Mouse (Mus musculus): ENCODE measurements around the gene Krt14. TPM values are rescaled to one million over a fixed set of nuclear protein-coding genes. Genes with fewer than 3 reads are reported as not detected.

Gene Krt14
- total RNA-seq, 2 experiments from 2014 or later: not detected

DNA sequence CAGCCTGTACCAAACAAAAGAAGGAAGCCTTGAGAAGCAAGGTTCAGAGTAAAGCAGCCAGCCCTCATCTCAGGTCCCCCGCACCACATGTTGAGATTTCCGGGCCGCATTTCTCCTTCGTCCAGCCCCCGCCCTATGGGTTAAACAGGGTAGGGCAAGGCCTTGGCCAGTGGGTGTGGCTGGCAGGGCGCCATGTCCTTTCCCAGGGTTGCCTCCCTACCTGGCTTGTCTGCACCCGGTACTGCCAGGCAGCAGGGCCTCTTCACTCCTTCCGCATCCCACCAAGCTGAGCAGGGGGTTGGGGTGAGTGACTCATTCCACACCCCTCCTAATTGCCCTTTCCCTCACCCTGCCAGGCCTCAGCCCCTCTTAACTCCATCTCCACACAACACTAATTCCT, 39.3 kb downstream of the Krt14 start:
- no peak for DNase-seq (ENCODE audit: low spot score)

DNA sequence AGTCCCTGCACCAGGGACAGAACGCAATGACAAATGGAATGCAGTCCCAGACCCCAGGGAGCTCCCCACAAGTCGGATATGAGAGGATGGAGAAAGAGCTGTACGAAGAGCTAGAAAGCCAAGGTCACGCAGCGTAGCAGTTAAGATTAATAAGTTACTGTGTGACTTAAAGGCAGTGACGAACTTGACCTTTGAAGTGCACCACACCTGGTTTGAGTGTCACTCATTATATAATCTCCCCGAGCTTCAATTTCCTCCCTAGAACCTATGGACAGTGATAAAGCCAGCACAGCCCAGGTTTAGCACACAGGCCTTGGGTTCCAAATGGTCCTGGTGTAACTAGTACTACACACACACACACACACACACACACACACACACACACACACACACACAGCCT, 43.0 kb downstream of the Krt14 start:
- no peak for DNase-seq (ENCODE audit: low spot score)

DNA sequence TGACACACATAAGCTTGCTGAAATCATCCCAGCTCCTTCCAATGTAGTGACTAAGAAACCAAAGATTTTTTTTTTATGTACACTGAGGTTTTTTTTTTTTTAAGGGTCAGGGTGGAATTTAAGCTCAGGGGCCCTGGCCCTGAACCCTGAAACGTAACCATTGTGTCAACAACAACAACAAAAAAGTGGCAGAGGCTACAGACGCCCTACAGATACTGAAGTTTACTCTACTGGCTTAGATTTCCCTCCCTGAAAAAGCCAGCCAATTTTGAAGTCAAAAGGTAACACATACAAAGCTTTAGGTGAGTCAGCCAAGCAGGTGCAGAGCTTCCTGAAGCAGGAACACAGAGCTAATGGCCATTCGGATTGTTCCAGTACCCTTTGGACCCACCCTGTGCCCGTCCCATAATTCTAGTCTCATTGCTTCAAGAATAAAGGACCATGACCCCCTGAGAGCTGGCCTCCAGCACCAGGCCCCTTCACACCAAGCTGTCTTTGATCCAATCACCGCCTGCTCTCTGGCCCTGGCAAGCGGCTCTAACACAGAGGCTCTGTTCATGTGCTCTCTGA, 49.4 kb downstream of the Krt14 start:
- no peak for DNase-seq (ENCODE audit: low spot score)

DNA sequence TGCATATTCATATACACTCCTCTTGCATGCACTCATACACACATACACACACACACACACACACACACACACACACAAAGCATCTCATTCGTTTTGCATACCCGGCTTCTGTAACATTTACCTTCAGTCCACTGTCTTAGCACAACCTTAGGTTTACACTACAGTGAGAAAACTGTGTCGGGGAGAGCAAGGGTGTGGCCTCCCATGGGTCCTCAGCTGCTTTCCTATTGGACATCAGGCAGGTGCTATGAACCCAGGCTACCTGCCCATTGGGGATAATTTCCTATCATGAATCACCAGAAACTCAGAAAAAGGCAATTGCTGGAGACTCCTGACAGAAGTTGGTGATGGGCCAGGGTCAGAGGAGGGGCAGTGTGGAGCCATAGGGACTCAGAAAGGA, 50.0 kb downstream of the Krt14 start:
- DNase-seq (ENCODE audit: low spot score): no peak

DNA sequence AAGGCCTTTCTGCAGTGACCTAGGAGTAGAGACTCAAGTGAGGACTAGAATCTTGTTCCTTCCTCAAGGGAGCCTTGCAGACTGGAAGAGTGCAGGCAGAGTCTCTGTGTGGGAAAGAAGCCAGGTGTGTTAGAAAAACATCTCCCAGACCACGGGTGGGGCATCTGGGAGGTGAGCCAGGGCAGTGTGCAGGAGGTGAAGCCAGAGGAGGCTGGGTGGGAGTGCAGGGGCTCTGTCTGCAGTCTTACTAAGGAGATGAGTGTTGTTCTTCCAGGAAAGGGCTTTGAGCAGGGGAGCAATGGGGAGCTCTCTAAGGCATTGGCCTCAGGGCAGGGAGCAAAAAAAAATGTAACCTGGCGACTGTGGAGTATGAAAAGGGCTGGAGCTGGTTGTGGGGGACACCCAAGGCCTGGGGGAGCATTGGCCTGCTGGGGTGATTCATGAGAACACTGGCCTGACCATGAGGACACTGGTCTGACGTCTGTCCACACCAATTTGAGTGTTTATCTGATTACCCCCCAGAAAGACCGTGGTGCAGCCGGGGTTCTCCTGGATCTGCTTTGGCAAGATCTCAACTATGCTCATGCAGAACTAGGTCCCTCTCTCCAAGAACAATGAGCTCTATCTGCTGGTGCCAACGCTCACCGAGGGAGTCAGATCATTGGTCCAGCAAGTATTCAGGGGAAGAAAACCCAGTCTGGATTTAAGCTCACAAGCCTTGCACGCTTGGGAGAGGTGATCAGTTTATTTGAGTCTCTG, 51.7 kb downstream of the Krt14 start:
- DNase-seq (ENCODE audit: low spot score): no peak

Other genes with a start within 250 kb of the Krt14 start
- gene Krtap29-1, start 228.5 kb downstream of the Krt14 start, total RNA-seq (2021): not detected
- not detected for gene Krtap16-1, start 221.0 kb downstream of the Krt14 start, total RNA-seq (2021)
- not detected for gene Krtap17-1, start 213.6 kb downstream of the Krt14 start, total RNA-seq (2021)
- under 1 TPM in 1 of 2 experiments, not detected in 1; 0.21 TPM for gene Krt33a, start 191.3 kb downstream of the Krt14 start, total RNA-seq (2021)
- not detected for gene Krt33b, start 177.7 kb downstream of the Krt14 start, total RNA-seq (2021)
- gene Krt34, start 166.0 kb downstream of the Krt14 start, total RNA-seq (2021): under 1 TPM in 1 of 2 experiments, not detected in 1; 0.25 TPM
- gene Krt31, start 157.0 kb downstream of the Krt14 start, total RNA-seq (2021): not detected
- gene Krt32, start 119.3 kb downstream of the Krt14 start, total RNA-seq (2021): not detected
- gene Krt35, start 111.3 kb downstream of the Krt14 start, total RNA-seq (2021): not detected
- not detected for gene Krt36, start 101.9 kb downstream of the Krt14 start, total RNA-seq (2021)
- gene Krt13, start 86.0 kb downstream of the Krt14 start, total RNA-seq (2021): not detected
- not detected for gene Krt15, start 71.6 kb downstream of the Krt14 start, total RNA-seq (2021)
- gene Krt19, start 58.9 kb downstream of the Krt14 start, total RNA-seq (2021): under 1 TPM; 0.37 to 0.57 TPM
- gene Krt9, start 14.3 kb downstream of the Krt14 start, total RNA-seq (2021): not detected
- gene Krt16, start 41.4 kb upstream of the Krt14 start, total RNA-seq (2021): not detected
- under 1 TPM in 1 of 2 experiments, not detected in 1; 0.14 TPM for gene Krt17, start 53.5 kb upstream of the Krt14 start, total RNA-seq (2021)
- gene Krt42, start 62.3 kb upstream of the Krt14 start, total RNA-seq (2021): not detected
- gene Eif1, start 112.3 kb upstream of the Krt14 start, total RNA-seq (2021): 1,000 to 10,000 TPM; 1,490 to 1,592 TPM
- gene Gast, start 126.9 kb upstream of the Krt14 start, total RNA-seq (2021): not detected
- under 1 TPM; 0.26 to 0.53 TPM for gene Hap1, start 148.6 kb upstream of the Krt14 start, total RNA-seq (2021)
- gene Jup, start 190.2 kb upstream of the Krt14 start, total RNA-seq (2021): 10 to 100 TPM; 73.4 to 81.3 TPM
- gene P3h4, start 207.3 kb upstream of the Krt14 start, total RNA-seq (2021): 1 to 10 TPM; 1.6 to 3.2 TPM
- 1 to 10 TPM; 1.9 to 2.6 TPM for gene Fkbp10, start 208.1 kb upstream of the Krt14 start, total RNA-seq (2021)
- 1 to 10 TPM; 7.7 to 8.3 TPM for gene Nt5c3b, start 234.3 kb upstream of the Krt14 start, total RNA-seq (2021)
- gene Klhl10, start 234.4 kb upstream of the Krt14 start, total RNA-seq (2021): under 1 TPM; 0.25 to 0.28 TPM

Data from gastrocnemius, adult 18-20 months (tissue).